Mouse (Mus musculus): ENCODE data around the gene Cd80. TPM values are rescaled to one million over a fixed set of nuclear protein-coding genes. Genes with fewer than 3 reads are reported as not detected.

Cd80 gene
- total and polyA plus RNA-seq, 3 experiments: 3.0 to 77.0 (median 5.3) TPM

DNA sequence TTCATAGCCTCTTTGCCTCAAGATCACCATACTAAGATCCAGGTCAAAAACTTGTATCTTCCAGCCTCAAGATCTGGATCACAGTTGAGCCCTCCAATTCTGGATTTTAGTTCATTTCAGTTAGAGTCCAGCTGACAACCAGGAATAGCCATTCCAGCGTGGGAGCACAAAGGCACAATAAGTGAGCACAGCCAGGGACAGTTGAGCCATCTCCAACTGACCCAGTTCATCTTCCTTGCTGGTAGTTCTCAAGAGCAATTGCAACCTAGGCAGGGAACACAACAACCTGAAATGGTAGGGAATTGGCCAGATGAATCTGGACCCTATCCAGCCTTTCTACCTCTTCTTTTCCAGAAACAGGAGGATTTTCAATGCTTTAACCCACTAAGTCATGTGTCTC, 16.2 kb upstream of the Cd80 start:
- TF ChIP-seq TAL1 (conservative IDR thresholded peaks at IDR 0.05; ENCODE audit: low read depth, low read length): no peak
- no peak for TF ChIP-seq GATA1 (IDR thresholded peaks at IDR 0.05; ENCODE audit: borderline replicate concordance, low read length)
- TF ChIP-seq POLR2AphosphoS5 (IDR thresholded peaks at IDR 0.05; ENCODE audit: insufficient replicate concordance, low read depth, low read length): no peak
- no peak for TF ChIP-seq GATA2 (IDR thresholded peaks at IDR 0.05; ENCODE audit: borderline replicate concordance, low read depth, low read length)
- no peak for TF ChIP-seq CTCF (IDR thresholded peaks at IDR 0.05; ENCODE audit: low read depth, low read length)

DNA sequence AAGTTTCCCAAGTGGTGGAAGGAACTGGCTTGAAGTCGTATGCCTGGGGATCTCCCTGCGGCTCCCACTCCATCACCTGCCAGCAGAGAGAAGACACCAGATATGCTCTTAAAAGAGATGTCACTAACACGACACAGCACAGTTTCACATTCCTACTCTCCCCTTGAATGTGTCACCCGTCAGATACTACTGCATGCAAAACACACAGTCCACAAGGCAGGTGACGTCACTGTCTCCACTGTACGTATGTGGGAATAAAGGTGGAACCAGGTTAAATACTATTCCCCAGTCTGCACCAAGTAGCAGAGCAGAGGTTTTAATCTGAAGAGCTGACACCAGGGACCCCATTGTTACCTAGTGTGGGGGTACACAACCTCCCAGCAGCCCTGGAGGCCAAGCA, 15.0 kb upstream of the Cd80 start:
- no peaks in the 10 kb centered on the region for H3K27me3 ChIP-seq (ENCODE audit: insufficient read depth, low read length)
- ATAC-seq (ENCODE audit: extremely low read depth, insufficient number of reproducible peaks, low FRiP score, poor library complexity, severe bottlenecking) (no peak), DNase-seq (ENCODE audit: low spot score) (no peak)
- no peak for TF ChIP-seq GATA2 (IDR thresholded peaks at IDR 0.05; ENCODE audit: borderline replicate concordance, low read depth, low read length)
- TF ChIP-seq CTCF (IDR thresholded peaks at IDR 0.05; ENCODE audit: low read depth, low read length): no peak
- no peak for TF ChIP-seq GATA1 (IDR thresholded peaks at IDR 0.05; ENCODE audit: borderline replicate concordance, low read length)
- no peak for TF ChIP-seq POLR2AphosphoS5 (IDR thresholded peaks at IDR 0.05; ENCODE audit: insufficient replicate concordance, low read depth, low read length)
- TF ChIP-seq TAL1 (conservative IDR thresholded peaks at IDR 0.05; ENCODE audit: low read depth, low read length): no peak
- peaks cover 36% of the 10 kb centered on the region for H3K4me1 ChIP-seq (ENCODE audit: insufficient read depth, low read depth, low read length)
- peaks cover 39% of the 10 kb centered on the region for H3K36me3 ChIP-seq (replicated peaks)
- H3K9me3 ChIP-seq (replicated peaks): no peaks in the 10 kb centered on the region
- H3K4me3 ChIP-seq (ENCODE audit: low read depth, low read length): no peak overlapping the region

More for the DNA sequence above, 16.2 kb upstream of the Cd80 start:
- Histone ChIP-seq H3K4me3 (ENCODE audit: low read depth, low read length) (no peak overlapping the region), H3K4me1 (ENCODE audit: insufficient read depth, low read depth, low read length) (peaks cover 28% of the 10 kb centered on the region), H3K9me3 (replicated peaks) (no peaks in the 10 kb centered on the region), H3K36me3 (replicated peaks) (peaks cover 27% of the 10 kb centered on the region), H3K27me3 (ENCODE audit: insufficient read depth, low read length) (no peaks in the 10 kb centered on the region)
- no peak for DNase-seq (ENCODE audit: low spot score)
- ATAC-seq (ENCODE audit: extremely low read depth, insufficient number of reproducible peaks, low FRiP score, poor library complexity, severe bottlenecking): no peak

DNA sequence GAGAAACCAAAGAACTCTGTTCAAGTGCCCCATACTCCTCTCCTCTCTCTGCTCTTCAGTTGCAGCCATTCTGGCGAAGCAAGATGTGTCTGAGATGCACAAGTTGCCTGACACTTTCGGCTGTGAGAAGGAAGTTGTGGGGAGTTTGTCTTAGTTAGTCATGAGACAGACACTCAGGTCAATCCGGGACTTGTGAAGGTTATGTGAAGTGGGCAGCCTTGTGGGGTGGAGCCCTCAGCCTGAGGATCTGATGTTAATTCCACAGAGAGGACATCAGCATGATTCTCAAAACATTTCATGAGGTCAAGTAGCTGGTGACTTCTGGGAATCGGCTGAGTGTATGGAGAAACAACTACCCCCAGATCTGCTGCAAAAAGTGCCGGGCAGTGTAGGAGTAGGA, 13.8 kb upstream of the Cd80 start:
- DNase-seq (ENCODE audit: low spot score) (no peak), ATAC-seq (ENCODE audit: extremely low read depth, insufficient number of reproducible peaks, low FRiP score, poor library complexity, severe bottlenecking) (no peak)
- peaks cover 51% of the 10 kb centered on the region for H3K36me3 ChIP-seq (replicated peaks)
- H3K9me3 ChIP-seq (replicated peaks): no peaks in the 10 kb centered on the region
- H3K4me3 ChIP-seq (ENCODE audit: low read depth, low read length): no peak overlapping the region
- peaks cover 30% of the 10 kb centered on the region for H3K4me1 ChIP-seq (ENCODE audit: insufficient read depth, low read depth, low read length)
- TF ChIP-seq TAL1 (conservative IDR thresholded peaks at IDR 0.05; ENCODE audit: low read depth, low read length) (no peak), POLR2AphosphoS5 (IDR thresholded peaks at IDR 0.05; ENCODE audit: insufficient replicate concordance, low read depth, low read length) (no peak), GATA2 (IDR thresholded peaks at IDR 0.05; ENCODE audit: borderline replicate concordance, low read depth, low read length) (no peak), CTCF (IDR thresholded peaks at IDR 0.05; ENCODE audit: low read depth, low read length) (no peak), GATA1 (IDR thresholded peaks at IDR 0.05; ENCODE audit: borderline replicate concordance, low read length) (no peak)
- H3K27me3 ChIP-seq (ENCODE audit: insufficient read depth, low read length): no peaks in the 10 kb centered on the region

DNA sequence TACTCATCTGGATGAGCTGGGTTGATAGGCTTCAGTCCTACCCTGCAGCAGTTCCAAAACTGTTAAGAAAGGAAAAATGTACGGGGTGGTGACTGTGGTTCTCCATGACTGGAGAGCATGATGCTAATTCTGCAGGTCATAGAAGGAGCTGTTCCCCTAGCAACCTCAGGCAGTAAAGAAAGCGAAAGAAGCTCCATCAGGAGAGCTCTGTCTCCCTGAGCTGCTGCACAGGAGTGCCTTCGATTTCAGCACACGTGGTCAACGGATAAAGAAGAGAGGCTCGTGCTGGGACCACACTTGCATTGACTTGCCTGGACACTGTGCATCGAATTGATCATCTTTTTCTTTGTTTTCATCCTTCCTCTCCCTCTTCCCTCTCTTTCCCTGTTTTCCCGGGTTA, 13.1 kb upstream of the Cd80 start:
- Histone ChIP-seq H3K4me3 (ENCODE audit: low read depth, low read length) (no peak overlapping the region), H3K4me1 (ENCODE audit: insufficient read depth, low read depth, low read length) (peaks cover 32% of the 10 kb centered on the region), H3K9me3 (replicated peaks) (no peaks in the 10 kb centered on the region), H3K36me3 (replicated peaks) (peaks cover 57% of the 10 kb centered on the region), H3K27me3 (ENCODE audit: insufficient read depth, low read length) (no peaks in the 10 kb centered on the region)
- ATAC-seq (ENCODE audit: extremely low read depth, insufficient number of reproducible peaks, low FRiP score, poor library complexity, severe bottlenecking) (no peak), DNase-seq (ENCODE audit: low spot score) (no peak)
- TF ChIP-seq CTCF (IDR thresholded peaks at IDR 0.05; ENCODE audit: low read depth, low read length) (no peak), POLR2AphosphoS5 (IDR thresholded peaks at IDR 0.05; ENCODE audit: insufficient replicate concordance, low read depth, low read length) (no peak), GATA2 (IDR thresholded peaks at IDR 0.05; ENCODE audit: borderline replicate concordance, low read depth, low read length) (no peak), TAL1 (conservative IDR thresholded peaks at IDR 0.05; ENCODE audit: low read depth, low read length) (no peak), GATA1 (IDR thresholded peaks at IDR 0.05; ENCODE audit: borderline replicate concordance, low read length) (no peak)

DNA sequence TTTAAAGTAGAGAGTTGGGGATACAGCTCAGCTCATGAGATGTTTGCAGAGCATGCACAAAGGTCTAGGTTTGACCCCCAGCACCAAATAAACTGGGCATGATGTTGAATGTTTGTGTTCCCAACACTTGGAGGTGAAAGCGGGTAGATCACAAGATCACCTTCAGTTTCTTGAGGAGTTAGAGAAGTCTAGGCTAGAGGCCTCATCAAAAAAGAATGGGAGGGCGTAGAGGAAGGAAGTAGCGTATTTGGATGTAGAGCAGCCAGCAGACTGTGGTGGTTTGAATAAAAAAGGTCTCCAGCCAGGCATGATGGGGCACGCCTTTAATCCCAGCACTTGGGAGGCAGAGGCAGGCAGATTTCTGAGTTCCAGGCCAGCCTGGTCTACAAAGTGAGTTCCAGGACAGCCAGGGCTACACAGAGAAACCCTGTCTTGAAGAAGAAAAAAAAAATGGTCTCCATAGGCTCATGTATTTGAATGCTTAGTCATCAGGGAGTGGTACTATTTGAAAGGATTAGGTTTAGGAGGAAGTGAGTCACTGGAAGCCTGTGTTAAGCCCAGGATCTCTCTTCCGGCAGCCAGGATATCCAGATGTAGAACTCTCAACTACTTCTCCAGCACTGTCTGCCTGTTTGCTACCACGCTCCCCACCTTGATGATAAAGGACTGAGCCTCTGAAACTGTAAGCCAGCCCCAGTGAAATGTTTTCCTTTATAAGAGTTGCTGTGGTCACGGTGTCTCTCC, 11.5 kb upstream of the Cd80 start:
- no peak for DNase-seq (ENCODE audit: low spot score)
- H3K9me3 ChIP-seq (replicated peaks): no peaks in the 10 kb centered on the region
- ATAC-seq (ENCODE audit: extremely low read depth, insufficient number of reproducible peaks, low FRiP score, poor library complexity, severe bottlenecking): no peak; the same call in 1 of the 2 replicates
- peaks cover 74% of the 10 kb centered on the region for H3K36me3 ChIP-seq (replicated peaks)
- no peak overlapping the region for H3K4me3 ChIP-seq (ENCODE audit: low read depth, low read length)
- H3K27me3 ChIP-seq (ENCODE audit: insufficient read depth, low read length): no peaks in the 10 kb centered on the region
- H3K4me1 ChIP-seq (ENCODE audit: insufficient read depth, low read depth, low read length): peaks cover 44% of the 10 kb centered on the region
- TF ChIP-seq POLR2AphosphoS5 (IDR thresholded peaks at IDR 0.05; ENCODE audit: insufficient replicate concordance, low read depth, low read length): no peak
- no peak for TF ChIP-seq GATA2 (IDR thresholded peaks at IDR 0.05; ENCODE audit: borderline replicate concordance, low read depth, low read length)
- no peak for TF ChIP-seq GATA1 (IDR thresholded peaks at IDR 0.05; ENCODE audit: borderline replicate concordance, low read length)
- TF ChIP-seq TAL1 (conservative IDR thresholded peaks at IDR 0.05; ENCODE audit: low read depth, low read length): no peak
- TF ChIP-seq CTCF (IDR thresholded peaks at IDR 0.05; ENCODE audit: low read depth, low read length): no peak

DNA sequence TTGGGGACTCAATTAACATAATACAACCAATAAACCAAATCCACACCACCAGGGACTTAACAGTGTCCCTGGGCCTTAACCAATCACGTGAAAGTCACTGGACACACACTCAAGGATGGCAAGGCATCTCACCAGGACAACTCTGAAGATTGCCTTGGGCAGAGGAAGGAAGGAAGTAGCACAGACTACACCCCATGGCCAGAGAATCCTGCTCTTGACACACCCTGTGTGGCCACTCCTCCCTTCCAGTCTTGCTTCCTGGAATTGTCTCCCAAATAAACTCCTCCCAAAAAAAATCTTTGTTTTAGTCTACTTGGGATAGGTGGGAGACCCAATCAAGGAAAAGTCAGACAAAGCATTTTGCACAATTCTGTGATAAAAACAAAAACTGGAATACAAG, 10.3 kb upstream of the Cd80 start:
- Histone ChIP-seq H3K36me3 (replicated peaks) (peaks cover 86% of the 10 kb centered on the region), H3K4me3 (ENCODE audit: low read depth, low read length) (no peak overlapping the region), H3K27me3 (ENCODE audit: insufficient read depth, low read length) (no peaks in the 10 kb centered on the region), H3K9me3 (replicated peaks) (no peaks in the 10 kb centered on the region), H3K4me1 (ENCODE audit: insufficient read depth, low read depth, low read length) (peaks cover 54% of the 10 kb centered on the region)
- ATAC-seq (ENCODE audit: extremely low read depth, insufficient number of reproducible peaks, low FRiP score, poor library complexity, severe bottlenecking): no peak
- TF ChIP-seq GATA1 (IDR thresholded peaks at IDR 0.05; ENCODE audit: borderline replicate concordance, low read length): no peak
- TF ChIP-seq CTCF (IDR thresholded peaks at IDR 0.05; ENCODE audit: low read depth, low read length): no peak
- no peak for TF ChIP-seq TAL1 (conservative IDR thresholded peaks at IDR 0.05; ENCODE audit: low read depth, low read length)
- TF ChIP-seq GATA2 (IDR thresholded peaks at IDR 0.05; ENCODE audit: borderline replicate concordance, low read depth, low read length): no peak
- no peak for DNase-seq (ENCODE audit: low spot score)

All from G1E (cell line).